Mouse (Mus musculus) CH12.LX (cell line): Measurements from ENCODE around the gene Asns. TPM values are rescaled to one million over a fixed set of nuclear protein-coding genes. Genes with fewer than 3 reads are reported as not detected.

Source experiments
- DNase-seq: peaks from one replicate; pipeline ENCODE4 v3.0.0-alpha.2; 2013; ENCODE audit errors: extremely low read depth
- H3K27ac ChIP-seq: 2 replicates; pipeline ENCODE4 v1.5.1; 2012; ENCODE audit warnings: low read depth, mild to moderate bottlenecking, control low read depth, moderate library complexity; ENCODE audit not compliant: insufficient read depth
- H3K27me3 ChIP-seq: replicated peaks from 2 replicates; pipeline ENCODE3; 2012; ENCODE audit warnings: inconsistent platforms
- H3K36me3 ChIP-seq, 2 experiments: replicated peaks in 1 of 2; 2 replicates each; pipeline versions ENCODE3 to v1.6.1; 2012; ENCODE audit warnings: inconsistent platforms in 1 of 2, low read length in 1 of 2, mild to moderate bottlenecking in 1 of 2, mixed read lengths in 1 of 2, moderate library complexity in 1 of 2; ENCODE audit not compliant: control insufficient read depth in 1 of 2, insufficient read depth in 1 of 2
- H3K4me1 ChIP-seq, 2 experiments: 2 replicates each; pipeline ENCODE4 v1.6.1; 2012; ENCODE audit warnings: inconsistent platforms in 1 of 2, moderate library complexity in 1 of 2; ENCODE audit not compliant: insufficient read depth in 2 of 2, control insufficient read depth in 1 of 2
- H3K4me2 ChIP-seq: 2 replicates; pipeline ENCODE4 v1.6.1; 2012; ENCODE audit warnings: low read depth, mild to moderate bottlenecking, control low read depth; ENCODE audit not compliant: poor library complexity, insufficient read depth, severe bottlenecking
- H3K4me3 ChIP-seq, 3 experiments: fragments of 150-350 bp in 1 of 3; sonication (generic) in 1 of 3; replicated peaks in 1 of 3; 2 replicates each; pipeline versions ENCODE3 to v1.5.1; 2011 to 2012; ENCODE audit warnings: low read depth in 2 of 3, low read length in 2 of 3, mild to moderate bottlenecking in 2 of 3, moderate library complexity in 2 of 3, control low read depth in 1 of 3, improper control_type of control experiment in 1 of 3, inconsistent platforms in 1 of 3, mixed read lengths in 1 of 3; ENCODE audit not compliant: poor library complexity in 1 of 3
- H3K79me2 ChIP-seq: replicated peaks from 2 replicates; pipeline ENCODE4 v1.6.1; 2012; ENCODE audit warnings: mild to moderate bottlenecking, moderate library complexity; ENCODE audit not compliant: control insufficient read depth, poor library complexity, insufficient read depth, severe bottlenecking; ENCODE audit errors: extremely low read depth
- H3K9ac ChIP-seq: 2 replicates; pipeline ENCODE4 v1.6.1; 2012; ENCODE audit warnings: low read depth, mild to moderate bottlenecking, control low read depth, moderate library complexity; ENCODE audit not compliant: insufficient read depth
- H3K9me3 ChIP-seq: replicated peaks from 2 replicates; pipeline ENCODE3; 2012; ENCODE audit warnings: low read length, inconsistent platforms, mixed read lengths
- CHD1 ChIP-seq: IDR thresholded peaks from 2 replicates; pipeline ENCODE4 v1.6.1; 2012; ENCODE audit warnings: low read depth, low read length, improper control_type of control experiment, inconsistent platforms
- CHD2 ChIP-seq: IDR thresholded peaks from 2 replicates; pipeline ENCODE4 v1.6.1; 2011; ENCODE audit warnings: low read length, improper control_type of control experiment
- CTCF ChIP-seq, 2 experiments: IDR thresholded peaks in 1 of 2; conservative IDR thresholded peaks in 1 of 2; 2 replicates each; pipeline ENCODE4 v1.5.1; 2011 to 2012; ENCODE audit warnings: low read depth in 2 of 2, low read length in 2 of 2, improper control_type of control experiment in 1 of 2, inconsistent platforms in 1 of 2, mild to moderate bottlenecking in 1 of 2, moderate library complexity in 1 of 2
- EP300 ChIP-seq: IDR thresholded peaks from 2 replicates; pipeline ENCODE4 v1.6.1; 2011; ENCODE audit warnings: low read length, improper control_type of control experiment
- ETS1 ChIP-seq: conservative IDR thresholded peaks from 2 replicates; pipeline ENCODE4 v1.6.1; 2012; ENCODE audit warnings: low read depth, mild to moderate bottlenecking, inconsistent platforms, low read length, improper control_type of control experiment, moderate library complexity
- GABPA ChIP-seq: IDR thresholded peaks from 2 replicates; pipeline ENCODE4 v1.6.1; 2012; ENCODE audit warnings: low read depth, low read length, improper control_type of control experiment, inconsistent platforms; ENCODE audit not compliant: insufficient replicate concordance
- HCFC1 ChIP-seq: IDR thresholded peaks from 2 replicates; pipeline ENCODE4 v1.6.1; 2012; ENCODE audit warnings: low read depth, mild to moderate bottlenecking, inconsistent platforms, low read length, improper control_type of control experiment
- IRF4 ChIP-seq: IDR thresholded peaks from 2 replicates; pipeline ENCODE4 v1.6.1; 2014; ENCODE audit warnings: low read depth, mild to moderate bottlenecking, inconsistent platforms, low read length, improper control_type of control experiment
- JUN ChIP-seq: IDR thresholded peaks from 2 replicates; pipeline ENCODE4 v1.6.1; 2011; ENCODE audit warnings: low read depth, mild to moderate bottlenecking, low read length, improper control_type of control experiment, moderate library complexity; ENCODE audit not compliant: insufficient read depth
- JUND ChIP-seq: conservative IDR thresholded peaks from 2 replicates; pipeline ENCODE4 v1.6.1; 2011; ENCODE audit warnings: low read depth, low read length, improper control_type of control experiment
- MAFK ChIP-seq: IDR thresholded peaks from 2 replicates; pipeline ENCODE4 v1.6.1; 2011; ENCODE audit warnings: low read length, improper control_type of control experiment; ENCODE audit not compliant: insufficient replicate concordance
- MAX ChIP-seq: IDR thresholded peaks from 2 replicates; pipeline ENCODE4 v1.6.1; 2011; ENCODE audit warnings: low read length, improper control_type of control experiment
- MEF2A ChIP-seq: IDR thresholded peaks from 2 replicates; pipeline ENCODE4 v1.6.1; 2014; ENCODE audit warnings: low read depth, mild to moderate bottlenecking, inconsistent platforms, low read length, improper control_type of control experiment, borderline replicate concordance
- RCOR1 ChIP-seq: conservative IDR thresholded peaks from 2 replicates; pipeline ENCODE4 v1.6.1; 2012; ENCODE audit warnings: low read depth, mild to moderate bottlenecking, inconsistent platforms, low read length, improper control_type of control experiment
- SMC3 ChIP-seq: IDR thresholded peaks from 2 replicates; pipeline ENCODE4 v1.6.1; 2011; ENCODE audit warnings: low read depth, low read length, improper control_type of control experiment
- USF1 ChIP-seq: IDR thresholded peaks from 2 replicates; pipeline ENCODE4 v1.6.1; 2014; ENCODE audit warnings: low read depth, mild to moderate bottlenecking, inconsistent platforms, low read length, improper control_type of control experiment
- USF2 ChIP-seq: conservative IDR thresholded peaks from 2 replicates; pipeline ENCODE4 v1.6.1; 2011; ENCODE audit warnings: low read depth, low read length, improper control_type of control experiment
- ZKSCAN1 ChIP-seq: IDR thresholded peaks from 2 replicates; pipeline ENCODE4 v1.6.1; 2012; ENCODE audit warnings: low read depth, inconsistent platforms, low read length, improper control_type of control experiment, borderline replicate concordance
- ZMIZ1 ChIP-seq: IDR thresholded peaks from 2 replicates; pipeline ENCODE4 v1.6.1; 2012; ENCODE audit warnings: low read depth, mild to moderate bottlenecking, inconsistent platforms, low read length, improper control_type of control experiment
- ZNF384 ChIP-seq: IDR thresholded peaks from 2 replicates; pipeline ENCODE4 v1.6.1; 2012; ENCODE audit warnings: low read depth, low read length, improper control_type of control experiment, inconsistent platforms
- dilution Hi-C: fragments of 300-500 bp; cut with MboI; formaldehyde crosslinking; loops from 2 replicates; pipeline ENCODE4 v1.14.3; 2020; ENCODE audit warnings: low sequenced_read_pairs; ENCODE audit not compliant: extremely low pct_unique_long_range_greater_than_20kb, extremely low pct_ligation_motif_present
- in situ Hi-C: fragments of 300-500 bp; cut with MboI; formaldehyde crosslinking; loops from 3 replicates; pipeline ENCODE4 v1.14.3; 2019; ENCODE audit warnings: low sequenced_read_pairs, low pct_ligation_motif_present, low pct_unique_long_range_greater_than_20kb, mixed read lengths
- polyA plus RNA-seq: library from polyadenylated mRNA; unstranded; fragments of >175 nt; gene quantifications from 2 replicates; pipeline ENCODE4 v1.2.1, GENCODE M21; 2012; ENCODE audit warnings: low read depth; ENCODE audit not compliant: insufficient read length
- total RNA-seq, 2 experiments: library from RNA; depleted of rRNA; stranded (reverse); fragments of 300-350 nt in 1 of 2; fragments of >200 nt in 1 of 2; gene quantifications; 2 replicates each; pipeline ENCODE4 v1.2.3; 2012 to 2014

The Asns gene
- total and polyA plus RNA-seq, 3 experiments = not detected

GRCm38 (mm10) chr6:7690456-7690855, 2.6 kb downstream of the Asns start:
- Histone ChIP-seq H3K4me1 (no peaks in the 10 kb centered on the region), H3K36me3 (no peaks in the 10 kb centered on the region), H3K9me3 (peaks cover 4% of the 10 kb centered on the region), H3K4me3 (no peak overlapping the region), H3K27ac (no peak overlapping the region), H3K27me3 (no peaks in the 10 kb centered on the region), H3K9ac (no peak overlapping the region), H3K79me2 (no peaks in the 10 kb centered on the region), H3K4me2 (no peak overlapping the region)
- in situ Hi-C loops = no loop called here
- no peak for TF ChIP-seq USF2
- no peak for TF ChIP-seq CHD1
- no peak for TF ChIP-seq ZKSCAN1
- no peak for TF ChIP-seq MAFK
- TF ChIP-seq MEF2A = no peak
- TF ChIP-seq SMC3 = no peak
- no peak for TF ChIP-seq USF1
- TF ChIP-seq ZMIZ1 = no peak
- TF ChIP-seq CHD2 = no peak
- no peak for TF ChIP-seq MAX
- TF ChIP-seq JUND = no peak
- TF ChIP-seq ZNF384 = no peak
- TF ChIP-seq JUN = no peak
- no peak for TF ChIP-seq EP300
- no peak for TF ChIP-seq GABPA
- TF ChIP-seq CTCF (conservative IDR thresholded peaks at IDR 0.05 in 1 of 2, IDR thresholded peaks at IDR 0.05 in 1 of 2; ENCODE audit: low read depth in 2 of 2, low read length in 2 of 2) = no peak
- dilution Hi-C loops = no loop called here
- DNase-seq = no peak

GRCm38 (mm10) chr6:7689180-7689579, 3.9 kb downstream of the Asns start:
- Histone ChIP-seq H3K9ac (no peak overlapping the region), H3K4me3 (no peak overlapping the region), H3K79me2 (no peaks in the 10 kb centered on the region), H3K36me3 (no peaks in the 10 kb centered on the region), H3K9me3 (peaks cover 4% of the 10 kb centered on the region), H3K27me3 (no peaks in the 10 kb centered on the region), H3K4me2 (no peak overlapping the region), H3K27ac (no peak overlapping the region), H3K4me1 (peaks cover 0 to 6% of the 10 kb centered on the region in 2 experiments; a peak in 1 of 4 replicates)
- dilution Hi-C loops = no loop called here
- in situ Hi-C loops = no loop called here
- no peak for TF ChIP-seq ZNF384
- TF ChIP-seq CHD1 = no peak
- TF ChIP-seq RCOR1 = no peak
- no peak for TF ChIP-seq JUND
- TF ChIP-seq HCFC1 = no peak
- no peak for TF ChIP-seq MAX
- TF ChIP-seq IRF4 = no peak
- TF ChIP-seq ETS1 = no peak
- no peak for DNase-seq
